Mouse (Mus musculus): ENCODE data around the gene Cenpo.

- TF ChIP-seq POLR2A (IDR thresholded peaks at IDR 0.05; ENCODE audit: low read depth, low read length) (no peak), CTCF (IDR thresholded peaks at IDR 0.05; ENCODE audit: extremely low read depth, insufficient read length, insufficient replicate concordance, low read depth, low read length) (no peak)
Observed at GRCm38 (mm10) chr12:4166970-4167369, 67.1 kb downstream of the Cenpo start.

Data from small intestine, adult 2 months (tissue).